Mouse (Mus musculus) 416B (cell line): ENCODE data around the gene Gm26620.

ENCODE experiments used
- DNase-seq: peaks from one replicate; pipeline ENCODE4 v3.0.0; 2011; ENCODE audit warnings: low read depth

Gene Gm26620

GRCm38 (mm10) chr1:170911907-170912660 lies 27.2 kb downstream of the Gm26620 start:
- DNase-seq = peak; percentile 86

GRCm38 (mm10) chr1:170912891-170913615 lies 28.2 kb downstream of the Gm26620 start, which contains the start of gene Fcrlb:
Gene Fcrlb, minus strand, starts transcription at chr1:170912941.
- no peak for DNase-seq

DNA sequence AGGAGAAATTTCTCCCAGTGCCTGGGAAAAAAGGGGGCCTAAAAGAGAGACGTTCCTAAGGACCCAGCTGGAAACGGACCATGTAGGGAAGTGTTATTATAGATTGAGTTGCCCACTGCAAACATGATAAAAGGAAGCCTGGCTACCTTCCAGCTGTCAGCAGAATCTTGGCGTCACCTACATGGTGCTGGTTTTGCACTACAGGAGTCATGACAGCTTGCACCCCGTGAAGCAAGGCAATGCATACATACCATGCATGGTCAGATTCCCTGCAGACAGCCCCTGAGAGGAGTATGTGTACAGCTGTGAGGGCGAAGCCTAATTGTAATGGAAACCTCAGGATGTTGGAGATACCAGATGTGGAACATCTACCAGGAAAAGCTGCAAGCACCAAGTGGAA lies 30.8 kb downstream of the Gm26620 start:
- no peak for DNase-seq

- no peak for DNase-seq
Measured at GRCm38 (mm10) chr1:170919308-170919707, 34.4 kb downstream of the Gm26620 start.

- DNase-seq = peak; percentile 26
Measured at GRCm38 (mm10) chr1:170924485-170924884, 39.6 kb downstream of the Gm26620 start.

DNA sequence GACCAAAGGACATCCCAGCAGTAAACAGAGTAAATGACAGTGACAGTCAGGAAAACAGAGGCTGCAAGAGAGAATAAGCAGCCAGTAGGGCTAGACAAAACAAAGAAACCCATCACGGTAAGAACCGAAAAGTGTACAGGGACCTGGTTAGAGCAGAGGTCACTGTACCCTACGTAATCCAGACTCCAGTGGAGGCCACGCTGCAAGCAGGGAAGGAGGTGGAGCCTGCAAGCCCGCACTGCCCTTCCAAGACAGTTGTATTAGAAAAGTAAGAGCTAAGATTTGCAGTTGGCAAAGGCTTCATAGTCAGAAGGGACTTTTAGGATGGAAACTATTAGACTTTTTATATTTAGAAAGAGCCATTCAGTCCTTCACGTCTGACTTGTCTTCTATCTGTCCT lies 42.1 kb downstream of the Gm26620 start:
- no peak for DNase-seq

GRCm38 (mm10) chr1:170927378-170927777 lies 42.5 kb downstream of the Gm26620 start, which contains the start of gene Fcrla:
Gene Fcrla, minus strand, starts transcription at chr1:170927583.
- DNase-seq = no peak

- no peak for DNase-seq
Measured at GRCm38 (mm10) chr1:170928467-170928866, 43.6 kb downstream of the Gm26620 start.

DNA sequence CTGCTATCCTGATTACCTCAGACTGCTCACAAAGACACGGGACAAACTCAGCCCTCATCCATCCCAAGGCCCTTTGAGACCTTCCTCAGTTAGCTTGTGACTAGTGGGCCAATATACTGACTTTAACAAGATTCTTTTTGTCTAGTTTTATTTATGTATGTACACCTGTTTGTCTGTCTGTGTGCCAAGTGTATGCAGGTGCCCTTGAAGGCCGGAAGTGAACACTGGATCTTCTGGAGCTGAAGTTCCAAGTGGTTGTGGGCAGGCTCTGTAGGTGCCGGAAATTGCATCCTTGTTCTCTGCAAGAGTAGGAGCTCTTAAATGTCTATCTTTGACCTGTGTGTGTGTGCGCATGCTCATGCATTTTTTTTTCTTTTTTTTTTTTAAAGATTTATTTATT lies 44.4 kb downstream of the Gm26620 start:
- DNase-seq = no peak

- no peak for DNase-seq
Measured at GRCm38 (mm10) chr1:170932043-170932442, 47.2 kb downstream of the Gm26620 start.

- DNase-seq = no peak
Measured at GRCm38 (mm10) chr1:170933386-170933920, 48.6 kb downstream of the Gm26620 start.

- DNase-seq = peak; percentile 16
Measured at GRCm38 (mm10) chr1:170933940-170934339, 49.1 kb downstream of the Gm26620 start.

DNA sequence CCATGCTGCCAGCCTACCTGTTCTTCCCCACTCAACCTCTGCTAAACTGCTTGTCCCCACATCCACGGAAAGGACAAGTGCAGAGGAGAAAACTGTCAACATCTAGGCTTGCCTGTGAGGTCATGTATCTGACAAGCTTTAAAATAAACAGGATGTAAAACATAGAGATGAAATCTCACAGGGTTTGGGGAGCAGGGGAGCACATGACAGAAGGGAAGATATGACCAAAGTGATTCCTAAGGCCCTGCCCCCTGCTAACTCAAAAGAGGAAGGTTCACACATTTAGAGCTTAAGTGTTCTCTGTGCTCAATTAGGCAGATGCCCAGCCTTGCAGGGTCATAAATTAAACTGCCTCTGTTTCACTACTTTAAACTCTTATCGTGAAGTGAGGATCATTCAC lies 49.5 kb downstream of the Gm26620 start:
- DNase-seq = peak; percentile 29
